Mouse (Mus musculus): Measurements from ENCODE around the gene Asic3. TPM values are rescaled to one million over a fixed set of nuclear protein-coding genes. Genes with fewer than 3 reads are reported as not detected.
A peak's percentile ranks its signal among the peaks of the same experiment; 100 is the strongest.
"Not testable (repeated sequence)": the region's sequence is repeated elsewhere in the genome, so short reads cannot be mapped to it uniquely, and the experiment has no call there.

Asic3 gene
- total RNA-seq, 2 experiments from 2014 or later = 0.36 TPM; not detected in 1

DNA sequence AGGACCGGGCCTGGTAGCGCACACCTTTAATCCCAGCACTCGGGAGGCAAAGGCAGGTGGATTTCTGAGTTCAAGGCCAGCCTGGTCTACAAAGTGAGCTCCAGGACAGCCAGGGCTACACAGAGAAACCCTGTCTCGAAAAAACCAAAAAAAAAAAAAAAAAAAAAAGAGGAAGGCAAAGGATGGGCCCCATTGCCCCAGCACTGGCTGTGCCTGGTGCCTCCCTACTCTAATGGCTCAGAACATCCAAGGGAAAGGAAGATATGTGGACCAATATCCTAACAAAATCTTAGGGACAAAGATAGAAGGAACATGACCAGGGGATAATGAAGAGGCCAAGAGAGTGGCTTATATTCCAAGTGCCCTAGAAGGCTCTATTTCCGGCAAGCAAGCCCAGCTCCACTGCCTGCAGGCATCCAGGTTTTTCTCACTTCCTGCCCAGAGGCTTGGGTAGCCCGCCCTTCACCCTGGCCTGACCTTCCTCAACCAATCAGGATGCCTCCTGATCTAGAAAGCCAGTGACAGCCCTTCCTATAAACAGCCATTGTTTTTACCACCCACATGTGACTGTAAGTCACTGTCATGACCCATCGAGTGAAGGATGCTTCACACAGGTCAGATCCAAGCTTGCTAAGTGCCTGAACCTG is 24.1 kb upstream of the Asic3 start:
- no peak for TF ChIP-seq CTCF (IDR thresholded peaks at IDR 0.05)
- Histone ChIP-seq H3K27ac (no peak overlapping the region), H3K4me3 (no peak overlapping the region)
- DNase-seq (ENCODE audit: extremely low spot score in 1 of 2, low spot score in 2 of 2) = no peak
- intact Hi-C loops (cut with DNase I) = loop anchor here (5.0 kb wide), 1 partner anchor 222 kb away; no protein-coding TSS in a partner anchor

DNA sequence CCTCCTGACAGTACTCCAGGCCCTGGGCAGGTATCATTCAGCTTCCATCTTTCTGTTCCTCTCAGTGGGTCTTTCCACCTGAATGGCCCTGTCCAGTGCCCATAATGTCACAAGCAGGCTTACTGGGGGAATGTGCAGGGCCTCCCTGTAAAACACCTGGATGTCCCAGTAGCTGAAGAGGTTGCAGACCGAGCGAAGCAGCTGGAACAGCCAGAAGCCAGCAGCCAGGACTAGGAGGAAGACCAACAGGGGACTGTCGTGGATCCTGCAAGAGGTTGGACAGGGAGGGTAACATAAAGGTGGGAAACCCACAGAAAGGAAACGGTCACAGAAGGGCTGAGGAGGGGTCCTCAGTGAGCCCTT is 23.6 kb upstream of the Asic3 start:
- no peak for TF ChIP-seq CTCF (IDR thresholded peaks at IDR 0.05)
- Histone ChIP-seq H3K4me3 (no peak overlapping the region), H3K27ac (no peak overlapping the region)
- intact Hi-C loops (cut with DNase I) = loop anchor here (5.0 kb wide), 1 partner anchor 222 kb away; no protein-coding TSS in a partner anchor
- no peak for DNase-seq (ENCODE audit: extremely low spot score in 1 of 2, low spot score in 2 of 2)

DNA sequence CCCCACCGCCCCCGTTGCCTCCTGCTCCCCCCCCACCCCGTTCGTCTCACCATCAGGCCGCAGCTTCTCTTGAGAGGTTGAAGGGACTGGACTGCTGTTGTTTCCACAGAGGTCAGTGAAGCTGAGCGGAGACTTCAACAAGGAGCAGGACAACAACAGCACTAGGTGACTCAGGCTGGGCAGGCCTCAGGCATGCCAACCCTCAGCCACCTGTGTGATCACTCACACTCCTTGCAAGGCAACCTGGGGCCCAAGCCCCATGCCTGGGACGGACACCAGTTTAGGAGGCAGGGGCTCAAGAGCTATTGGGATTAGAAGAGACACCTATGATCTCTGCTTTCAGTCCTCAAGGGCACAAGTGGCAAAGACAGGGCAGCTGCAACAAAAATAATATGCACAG is 21.3 kb upstream of the Asic3 start, which contains the start of gene Atg9b:
Gene Atg9b, minus strand, starts transcription at position 280 of the 400 bp plus-strand sequence.
- no peak for TF ChIP-seq CTCF (IDR thresholded peaks at IDR 0.05)
- Histone ChIP-seq H3K4me3 (no peak within 1 kb of the TSS), H3K27ac (no peak within 1 kb of the TSS)
- no peak for DNase-seq (ENCODE audit: extremely low spot score in 1 of 2, low spot score in 2 of 2)
- intact Hi-C loops (cut with DNase I) = no loop called here

DNA sequence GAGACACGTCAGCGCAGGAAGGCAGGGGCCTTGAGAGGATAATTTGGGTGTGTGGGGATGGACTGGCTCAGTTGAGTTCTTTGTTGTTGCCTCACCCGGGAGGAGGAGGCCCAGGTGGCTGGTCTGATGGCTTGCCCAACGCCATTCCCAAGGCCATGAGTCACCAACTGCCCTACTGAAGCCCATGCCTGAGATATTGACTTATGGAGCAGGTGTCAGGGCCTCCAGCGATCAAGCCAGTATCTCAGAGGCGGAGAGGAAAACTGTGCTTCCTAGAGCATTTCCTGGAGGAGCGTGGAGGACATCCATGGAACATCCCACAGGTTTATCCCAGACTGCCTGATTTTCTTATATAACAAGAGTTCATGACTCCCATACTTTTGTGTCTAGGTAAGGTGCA is 20.5 kb upstream of the Asic3 start:
- intact Hi-C loops (cut with DNase I) = no loop called here
- H3K27ac ChIP-seq = no peak overlapping the region
- H3K4me3 ChIP-seq = no peak overlapping the region
- TF ChIP-seq CTCF (IDR thresholded peaks at IDR 0.05) = no peak
- no peak for DNase-seq (ENCODE audit: extremely low spot score in 1 of 2, low spot score in 2 of 2)

DNA sequence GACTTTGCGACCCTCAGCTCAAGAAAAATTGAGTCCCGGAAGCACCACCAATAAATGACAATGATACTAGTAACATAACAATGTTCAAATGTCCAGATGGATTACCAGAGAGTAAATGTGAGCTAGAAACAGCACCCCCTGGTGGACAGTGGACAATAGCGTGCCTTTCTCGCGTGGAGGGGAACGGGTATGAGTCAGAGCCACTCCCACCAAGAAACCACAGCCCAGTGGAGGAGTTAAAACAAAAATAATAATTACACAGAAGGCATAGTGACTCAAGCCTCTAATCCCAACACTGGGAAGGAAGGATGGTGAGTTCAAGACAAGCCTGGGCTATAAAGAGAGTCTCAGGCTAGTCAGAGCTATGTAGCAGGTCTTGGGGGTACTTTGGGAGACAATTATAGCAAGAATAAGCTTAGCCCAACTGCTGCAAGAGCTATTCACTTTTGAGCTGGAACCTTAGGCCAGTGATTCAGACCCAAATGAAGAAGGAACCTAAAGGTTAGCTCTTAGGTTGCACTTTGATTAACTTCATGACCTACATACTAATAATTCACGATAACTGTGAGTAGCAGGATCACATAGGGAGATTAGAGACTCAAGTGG is 19.7 kb upstream of the Asic3 start, which contains the start of gene Abcb8:
Gene Abcb8, plus strand, starts transcription at position 272 of the 606 bp plus-strand sequence.
- peak within 1 kb of the TSS; percentile 70 for H3K4me3 ChIP-seq
- peak; percentile 84 to 89 for DNase-seq (ENCODE audit: extremely low spot score in 1 of 2, low spot score in 2 of 2)
- peak; percentile 97 for TF ChIP-seq CTCF (IDR thresholded peaks at IDR 0.05)
- intact Hi-C loops (cut with DNase I) = no loop called here
- peak within 1 kb of the TSS; percentile 96 for H3K27ac ChIP-seq

DNA sequence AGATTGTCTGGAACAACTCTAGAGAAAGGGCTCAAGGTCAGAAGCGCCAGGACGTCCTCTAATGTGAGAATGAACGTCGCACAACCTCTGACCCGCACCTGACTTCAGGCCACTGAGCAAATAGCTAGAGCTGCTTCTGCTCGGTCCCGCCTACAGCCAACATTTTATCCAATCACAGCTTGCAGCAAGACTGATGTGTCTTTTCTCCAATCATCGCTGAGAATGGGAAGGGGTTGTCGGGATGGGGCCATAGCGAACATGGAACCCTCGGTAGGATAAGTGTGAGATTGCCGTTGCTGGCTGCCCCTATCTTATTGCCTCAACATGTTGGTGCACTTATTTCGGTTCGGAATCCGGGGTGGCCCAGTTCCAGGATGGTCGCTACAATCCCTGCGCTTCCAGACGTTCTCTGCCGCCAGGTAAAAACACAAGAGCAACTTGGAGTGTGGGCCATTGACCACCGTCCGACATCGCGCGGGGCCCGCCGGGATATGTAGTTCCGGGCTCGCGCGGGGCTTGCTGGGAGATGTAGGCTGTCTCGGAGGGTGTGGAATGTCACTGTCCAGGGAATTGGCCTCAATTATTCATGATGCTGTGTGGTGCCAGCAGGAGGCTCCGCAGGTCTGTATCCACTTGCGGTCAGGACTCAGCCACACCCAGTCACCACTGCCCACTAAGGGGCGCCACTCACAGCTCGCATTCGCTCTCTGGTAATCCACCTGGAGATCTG is 18.9 kb upstream of the Asic3 start:
- peak; percentile 93 to 94 for DNase-seq (ENCODE audit: extremely low spot score in 1 of 2, low spot score in 2 of 2)
- intact Hi-C loops (cut with DNase I) = loop anchor here (2.0 kb wide), 1 partner anchor 30 kb away; no protein-coding TSS in a partner anchor
- H3K27ac ChIP-seq = peak overlapping the region; percentile 96
- H3K4me3 ChIP-seq = peak overlapping the region; percentile 70
- peak; percentile 72 for TF ChIP-seq CTCF (IDR thresholded peaks at IDR 0.05)

DNA sequence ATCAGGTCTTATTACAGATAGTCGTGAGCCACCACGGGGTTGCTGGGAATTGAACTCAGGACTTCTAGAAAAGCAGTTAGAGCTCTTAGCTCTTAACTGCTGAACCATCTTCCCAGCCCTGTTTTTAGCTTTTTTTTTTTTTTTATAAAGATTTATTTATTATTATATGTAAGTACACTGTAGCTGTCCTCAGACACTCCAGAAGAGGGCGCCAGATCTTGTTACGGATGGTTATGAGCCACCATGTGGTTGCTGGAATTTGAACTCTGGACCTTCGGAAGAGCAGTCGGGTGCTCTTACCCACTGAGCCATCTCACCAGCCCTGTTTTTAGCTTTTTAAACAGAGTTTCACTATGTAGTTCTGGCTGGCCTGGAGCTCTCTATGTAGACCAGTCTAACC is 16.9 kb upstream of the Asic3 start:
- H3K4me3 ChIP-seq; DNase-seq (ENCODE audit: extremely low spot score in 1 of 2, low spot score in 2 of 2); H3K27ac ChIP-seq: not testable (repeated sequence)
- TF ChIP-seq CTCF (IDR thresholded peaks at IDR 0.05) = peak; percentile 38
- intact Hi-C loops (cut with DNase I) = loop anchor here (5.0 kb wide), 1 partner anchor 76 kb away; no protein-coding TSS in a partner anchor

GRCm38 (mm10) chr5:24399686-24400085 is 13.5 kb upstream of the Asic3 start:
- intact Hi-C loops (cut with DNase I) = loop anchor here (5.0 kb wide), 1 partner anchor 73 kb away; no protein-coding TSS in a partner anchor

GRCm38 (mm10) chr5:24400362-24400761 is 12.8 kb upstream of the Asic3 start:
- DNase-seq (ENCODE audit: extremely low spot score in 1 of 2, low spot score in 2 of 2) = no peak
- Histone ChIP-seq H3K4me3 (no peak overlapping the region), H3K27ac (no peak overlapping the region)
- intact Hi-C loops (cut with DNase I) = no loop called here
- TF ChIP-seq CTCF (IDR thresholded peaks at IDR 0.05) = no peak

More at GRCm38 (mm10) chr5:24399686-24400085, 13.5 kb upstream of the Asic3 start:
- no peak overlapping the region for H3K27ac ChIP-seq
- TF ChIP-seq CTCF (IDR thresholded peaks at IDR 0.05) = no peak
- H3K4me3 ChIP-seq = no peak overlapping the region
- no peak for DNase-seq (ENCODE audit: extremely low spot score in 1 of 2, low spot score in 2 of 2)

- intact Hi-C loops (cut with DNase I) = no loop called here
- Histone ChIP-seq H3K4me3 (no peak overlapping the region), H3K27ac (no peak overlapping the region)
- TF ChIP-seq CTCF (IDR thresholded peaks at IDR 0.05) = no peak
- no peak for DNase-seq (ENCODE audit: extremely low spot score in 1 of 2, low spot score in 2 of 2)
Measured at GRCm38 (mm10) chr5:24400911-24401605, 12.1 kb upstream of the Asic3 start.

- TF ChIP-seq CTCF (IDR thresholded peaks at IDR 0.05) = no peak
- no peak overlapping the region for H3K27ac ChIP-seq
- no peak for DNase-seq (ENCODE audit: extremely low spot score in 1 of 2, low spot score in 2 of 2)
- no peak overlapping the region for H3K4me3 ChIP-seq
- intact Hi-C loops (cut with DNase I) = no loop called here
Measured at GRCm38 (mm10) chr5:24401969-24402368, 11.2 kb upstream of the Asic3 start.

All from left cerebral cortex, adult 2 months (tissue).